Mouse (Mus musculus) kidney, adult 2 months (tissue): ENCODE measurements around the gene Gm19935. TPM values are rescaled to one million over a fixed set of nuclear protein-coding genes. Genes with fewer than 3 reads are reported as not detected.

ENCODE experiments used
- DNase-seq: peaks from one replicate; pipeline ENCODE4 v3.0.0; 2021
- H3K27ac ChIP-seq: fragments of 200-500 bp; 2 replicates; pipeline ENCODE4 v1.5.1; 2012; ENCODE audit warnings: low read depth, low read length, control low read depth, inconsistent platforms; ENCODE audit not compliant: insufficient read depth
- H3K27me3 ChIP-seq: fragments of 200-500 bp; replicated peaks from 2 replicates; pipeline ENCODE4 v1.6.1; 2012; ENCODE audit warnings: mild to moderate bottlenecking, moderate library complexity, low read length, inconsistent platforms; ENCODE audit not compliant: control insufficient read depth, insufficient read depth
- H3K36me3 ChIP-seq: fragments of 200-500 bp; 2 replicates; pipeline ENCODE4 v1.6.1; 2012; ENCODE audit warnings: mild to moderate bottlenecking, moderate library complexity, low read length, inconsistent platforms; ENCODE audit not compliant: control insufficient read depth, insufficient read depth
- H3K4me1 ChIP-seq: fragments of 200-500 bp; 2 replicates; pipeline ENCODE4 v1.6.1; 2011; ENCODE audit warnings: low read length; ENCODE audit not compliant: control insufficient read depth, insufficient read depth
- H3K4me3 ChIP-seq: fragments of 200-500 bp; 2 replicates; pipeline ENCODE4 v1.5.1; 2011; ENCODE audit warnings: mild to moderate bottlenecking, low read depth, low read length, control low read depth; ENCODE audit not compliant: insufficient read depth
- CTCF ChIP-seq: fragments of 200-500 bp; conservative IDR thresholded peaks from 2 replicates; pipeline ENCODE4 v1.5.1; 2011; ENCODE audit warnings: low read depth, mild to moderate bottlenecking, control low read depth, low read length, moderate library complexity, mixed read lengths; ENCODE audit not compliant: insufficient read depth, insufficient read length
- POLR2A ChIP-seq: fragments of 200-500 bp; IDR thresholded peaks from one replicate; pipeline ENCODE4 v1.6.1; 2011; ENCODE audit warnings: low read depth, low read length, control low read depth
- WGBS: fragments of 180-500 bp; shearing (Covaris S2); methylation state at CpG from one replicate; pipeline ENCODE4 v1.1.7; 2018; 5-methylcytosine and 5-hydroxymethylcytosine counted together
- polyA plus RNA-seq: library from polyadenylated mRNA; depleted of rRNA; stranded (reverse); fragments of >200 nt; gene quantifications from 2 replicates; pipeline ENCODE4 v1.2.3, GENCODE M21; 2012

The Gm19935 gene
- polyA plus RNA-seq, 1 experiment = 0.16 TPM

DNA sequence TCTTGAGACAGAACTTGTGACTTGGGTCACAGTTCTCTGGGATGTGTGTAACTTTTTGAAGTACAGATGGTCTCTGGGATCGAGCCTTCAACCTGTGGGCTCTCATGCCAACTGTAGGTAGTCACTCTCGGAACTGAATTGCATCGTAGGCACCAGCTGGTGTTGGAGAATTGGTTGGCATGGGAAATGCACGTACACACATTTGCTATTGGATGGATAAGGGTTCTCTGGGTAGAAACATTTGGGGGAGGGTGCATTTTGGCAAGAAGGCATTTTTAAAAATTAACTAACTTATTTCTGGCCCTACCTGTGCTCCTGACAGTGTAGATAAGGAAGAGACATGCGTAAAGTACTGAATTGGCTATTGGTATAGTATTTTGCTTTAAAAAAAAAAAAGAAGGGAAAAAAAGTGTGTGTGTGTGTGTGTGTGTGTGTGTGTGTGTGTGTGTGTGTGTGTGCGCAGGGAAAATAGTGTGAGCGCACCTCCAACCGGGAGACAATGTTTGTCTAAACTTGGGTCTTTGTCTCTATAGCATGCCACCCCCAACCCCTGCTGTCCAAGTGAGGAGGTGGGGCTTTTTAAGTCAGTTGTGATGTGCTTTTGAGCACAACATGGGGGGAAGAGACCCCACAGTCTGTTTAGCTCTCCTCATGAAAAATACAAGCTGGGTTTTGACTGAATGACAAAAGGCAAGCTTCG, 36.9 kb upstream of the Gm19935 start:
- H3K27ac ChIP-seq = no peak overlapping the region
- 79% methylated on average over 9 of the region's 9 CpGs for WGBS
- no peaks in the 10 kb centered on the region for H3K36me3 ChIP-seq
- H3K27me3 ChIP-seq = no peaks in the 10 kb centered on the region
- no peak overlapping the region for H3K4me3 ChIP-seq
- TF ChIP-seq CTCF = no peak
- no peak for TF ChIP-seq POLR2A
- peaks cover 3% of the 10 kb centered on the region; the same call in 1 of the 2 replicates for H3K4me1 ChIP-seq
- DNase-seq = no peak

DNA sequence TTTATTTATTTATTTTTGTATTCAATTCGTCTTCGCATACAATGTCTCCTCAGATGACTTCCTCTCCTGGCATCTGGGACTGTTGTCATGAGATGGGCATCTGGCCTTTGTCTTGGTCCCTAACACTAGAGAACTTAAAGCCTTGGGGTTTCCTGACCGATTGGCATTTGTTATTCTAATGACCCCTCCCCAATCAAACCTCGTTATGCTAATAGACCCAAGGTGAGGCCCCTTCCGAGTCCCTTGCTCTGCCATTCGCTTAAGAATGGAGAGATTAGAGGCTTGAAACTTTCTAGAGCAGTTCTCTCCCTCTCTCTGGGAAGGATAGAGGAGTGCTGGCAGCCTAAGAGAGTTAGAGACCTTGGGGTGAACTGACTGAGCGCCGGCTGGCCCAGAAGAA, 34.4 kb upstream of the Gm19935 start:
- TF ChIP-seq CTCF = no peak
- TF ChIP-seq POLR2A = no peak
- Histone ChIP-seq H3K27ac (no peak overlapping the region), H3K27me3 (no peaks in the 10 kb centered on the region), H3K4me1 (peaks cover 3% of the 10 kb centered on the region; the same call in 1 of the 2 replicates), H3K4me3 (no peak overlapping the region), H3K36me3 (no peaks in the 10 kb centered on the region)
- no peak for DNase-seq
- WGBS = 85% methylated on average over 8 of the region's 8 CpGs

DNA sequence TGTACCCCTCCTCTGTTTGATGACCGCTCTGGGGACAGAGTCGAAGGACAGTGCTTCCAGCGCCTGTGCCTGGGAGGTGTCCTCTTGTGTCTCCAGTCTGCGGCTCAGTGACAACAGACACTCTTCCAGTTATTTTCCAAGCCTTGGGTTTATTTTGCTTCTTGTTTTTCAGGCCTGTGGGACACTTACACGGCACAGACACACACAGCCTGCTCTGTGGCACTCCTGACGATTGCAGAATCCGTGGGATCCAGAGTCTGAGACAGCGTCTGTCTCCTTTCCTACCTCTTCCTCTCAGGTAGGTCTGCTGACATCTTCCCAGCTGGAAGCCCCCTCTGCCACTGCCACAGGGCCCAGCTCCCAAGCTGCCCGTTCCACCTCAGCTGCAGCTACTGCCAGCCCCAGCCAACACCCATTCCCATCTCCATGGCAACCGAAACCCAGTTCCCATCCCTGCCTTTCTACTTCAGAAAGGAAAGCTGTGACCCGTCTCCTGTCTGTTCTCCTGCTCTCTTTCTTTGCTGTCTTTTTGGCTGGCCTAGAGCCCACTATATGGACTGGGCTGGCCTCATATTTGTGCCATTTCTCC, 32.4 kb upstream of the Gm19935 start:
- TF ChIP-seq CTCF (no peak), POLR2A (no peak)
- Histone ChIP-seq H3K4me1 (no peaks in the 10 kb centered on the region), H3K27ac (no peak overlapping the region), H3K36me3 (no peaks in the 10 kb centered on the region), H3K27me3 (no peaks in the 10 kb centered on the region), H3K4me3 (no peak overlapping the region)
- DNase-seq = no peak
- 83% methylated on average over 11 of the region's 11 CpGs for WGBS

DNA sequence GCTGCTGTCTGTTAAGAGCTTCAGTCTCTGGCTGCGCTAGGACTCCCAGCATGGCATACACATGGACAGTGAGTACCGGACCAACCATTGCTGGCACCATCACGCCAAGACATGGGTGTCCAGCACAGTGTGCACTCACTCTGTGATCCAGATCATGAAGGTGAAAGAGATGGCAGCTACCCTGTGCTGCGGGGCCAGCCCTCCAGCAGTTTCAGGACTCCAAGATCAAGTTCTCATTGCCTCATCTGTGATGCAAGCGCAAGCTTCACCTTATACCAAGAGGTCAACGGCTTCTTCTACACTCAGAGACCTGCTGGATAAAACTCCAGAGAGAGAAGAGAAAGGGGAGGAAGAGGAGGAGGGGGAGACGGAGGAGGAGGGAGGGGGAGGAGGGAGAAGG, 30.8 kb upstream of the Gm19935 start:
- Histone ChIP-seq H3K27me3 (no peaks in the 10 kb centered on the region), H3K36me3 (no peaks in the 10 kb centered on the region), H3K4me1 (no peaks in the 10 kb centered on the region), H3K27ac (no peak overlapping the region), H3K4me3 (no peak overlapping the region)
- TF ChIP-seq CTCF = no peak
- DNase-seq = no peak
- 86% methylated on average over 7 of the region's 7 CpGs for WGBS

DNA sequence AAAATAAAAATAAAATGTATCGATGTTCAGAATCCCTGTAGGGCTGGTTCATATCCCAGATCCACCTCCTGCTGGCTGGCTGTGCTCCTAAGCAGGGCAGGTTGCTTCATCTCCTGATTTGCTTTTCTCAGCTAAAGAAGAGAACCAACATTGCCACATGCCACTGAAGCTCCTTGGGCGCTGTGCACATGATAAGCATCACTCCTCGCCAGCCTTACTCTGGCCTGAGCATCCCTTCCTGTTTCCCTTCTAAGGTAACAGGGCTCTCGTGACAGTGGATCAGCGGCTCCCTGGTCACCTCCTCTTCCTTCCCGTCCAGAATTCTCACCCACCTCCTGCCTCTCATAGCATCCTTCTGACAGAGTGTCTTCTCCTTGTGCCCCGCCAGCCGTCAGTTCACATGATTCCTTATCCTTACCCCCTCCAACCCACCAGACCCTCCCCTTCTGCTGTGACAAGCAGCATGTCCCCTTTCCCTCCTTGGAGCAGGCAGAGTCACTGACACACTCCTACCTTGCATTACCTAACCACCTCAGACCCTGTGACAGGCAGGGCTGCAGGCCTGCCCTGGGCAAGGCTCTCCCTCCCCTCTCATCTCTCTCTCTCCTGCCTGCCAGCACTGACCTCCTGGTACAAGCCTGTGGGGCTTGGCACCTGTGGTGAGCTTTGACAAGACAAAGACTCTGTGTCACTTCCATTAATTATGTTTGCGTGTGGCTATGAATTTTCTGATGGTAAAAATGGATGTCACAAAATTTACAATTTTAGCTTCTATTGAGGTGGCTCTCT, 27.2 kb upstream of the Gm19935 start:
- H3K27ac ChIP-seq = no peak overlapping the region
- no peaks in the 10 kb centered on the region for H3K27me3 ChIP-seq
- no peak overlapping the region for H3K4me3 ChIP-seq
- no peaks in the 10 kb centered on the region for H3K36me3 ChIP-seq
- TF ChIP-seq CTCF (no peak), POLR2A (no peak)
- no peak for DNase-seq
- WGBS = 76% methylated on average over 9 of the region's 9 CpGs
- H3K4me1 ChIP-seq = peaks cover 4% of the 10 kb centered on the region; the same call in 1 of the 2 replicates

DNA sequence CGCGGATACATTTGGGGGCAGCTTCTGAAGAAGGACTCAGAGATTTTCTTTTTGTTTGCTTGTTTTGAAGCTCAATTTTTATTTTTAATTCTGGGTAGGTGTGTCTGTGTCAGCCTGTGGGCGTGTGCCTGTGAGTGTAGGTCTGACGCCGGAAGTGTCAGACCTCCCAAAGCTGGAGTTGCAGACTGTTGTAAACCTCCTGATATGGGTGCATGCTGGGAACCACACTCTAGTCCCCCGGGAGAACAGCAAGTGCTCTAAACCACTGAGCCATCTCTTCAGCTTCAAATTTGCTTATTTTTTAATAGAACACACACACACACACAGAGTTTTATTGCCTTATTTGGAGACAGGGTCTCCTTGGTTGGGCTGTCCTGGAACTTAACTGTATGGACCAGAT, 25.9 kb upstream of the Gm19935 start:
- Histone ChIP-seq H3K4me1 (peaks cover 4% of the 10 kb centered on the region; the same call in 1 of the 2 replicates), H3K27ac (no peak overlapping the region), H3K36me3 (no peaks in the 10 kb centered on the region), H3K27me3 (no peaks in the 10 kb centered on the region), H3K4me3 (no peak overlapping the region)
- WGBS = 91% methylated on average over 6 of the region's 6 CpGs
- TF ChIP-seq POLR2A = no peak
- TF ChIP-seq CTCF = no peak
- no peak for DNase-seq

DNA sequence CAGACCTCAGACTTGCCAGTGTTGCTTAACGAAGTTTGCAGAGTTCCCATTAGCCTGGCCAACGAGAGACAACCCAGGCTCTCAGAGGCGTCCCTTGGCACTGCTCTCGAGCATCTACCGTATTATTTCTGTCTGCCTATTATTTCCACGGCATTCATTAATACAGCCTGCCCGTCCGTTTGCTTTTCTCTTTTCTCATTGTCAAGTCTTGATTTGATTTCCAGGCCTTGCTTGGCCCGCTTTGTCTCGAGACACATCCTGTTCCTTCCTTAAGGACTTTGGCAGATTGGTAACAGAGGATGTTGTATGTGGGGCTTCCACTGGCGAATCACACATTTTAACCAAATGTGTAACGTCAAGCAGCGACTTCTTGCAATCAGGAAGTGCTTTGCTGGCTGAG, 24.1 kb upstream of the Gm19935 start:
- no peak for TF ChIP-seq POLR2A
- TF ChIP-seq CTCF = no peak
- H3K4me3 ChIP-seq = no peak overlapping the region
- no peaks in the 10 kb centered on the region for H3K36me3 ChIP-seq
- 65% methylated on average over 13 of the region's 13 CpGs for WGBS
- no peaks in the 10 kb centered on the region for H3K27me3 ChIP-seq
- DNase-seq = no peak
- peaks cover 4% of the 10 kb centered on the region; the same call in 1 of the 2 replicates for H3K4me1 ChIP-seq
- no peak overlapping the region for H3K27ac ChIP-seq
